Mouse (Mus musculus) natural killer cell, adult 2 months (primary cell): ENCODE results near the gene Hoxc4.

ENCODE experiments used
- DNase-seq, 2 experiments: peaks; one replicate each; pipeline ENCODE4 v3.0.0; 2022; ENCODE audit warnings: low spot score in 2 of 2

Gene Hoxc4

GRCm38 (mm10) chr15:102990461-102991397 is 28.0 kb upstream of the Hoxc4 start, which contains the start of gene Hoxc8:
Hoxc8 (plus strand) TSS chr15:102990607.
- no peak for DNase-seq

- DNase-seq = no peak
Measured at GRCm38 (mm10) chr15:102991782-102992181, 27.0 kb upstream of the Hoxc4 start.

- no peak for DNase-seq
Measured at GRCm38 (mm10) chr15:102992206-102992605, 26.5 kb upstream of the Hoxc4 start.

GRCm38 (mm10) chr15:102992863-102993262 is 25.9 kb upstream of the Hoxc4 start:
- DNase-seq = no peak

- DNase-seq = no peak
Measured at GRCm38 (mm10) chr15:102996548-102996947, 22.2 kb upstream of the Hoxc4 start.

GRCm38 (mm10) chr15:102997431-102997830 is 21.3 kb upstream of the Hoxc4 start:
- DNase-seq = no peak

GRCm38 (mm10) chr15:102997939-102998355 is 20.8 kb upstream of the Hoxc4 start, which contains the start of gene Hoxc6:
Hoxc6 (plus strand) TSS chr15:102998257.
- DNase-seq = no peak

- DNase-seq = no peak
Measured at GRCm38 (mm10) chr15:102998608-102999182, 20.0 kb upstream of the Hoxc4 start.

GRCm38 (mm10) chr15:102999183-102999831 is 19.4 kb upstream of the Hoxc4 start:
- peak; percentile 68 to 69 for DNase-seq

GRCm38 (mm10) chr15:102999955-103000354 is 18.8 kb upstream of the Hoxc4 start:
- peak in 1 of 2 experiments; percentile 44 for DNase-seq

GRCm38 (mm10) chr15:103000501-103000901 is 18.2 kb upstream of the Hoxc4 start:
- DNase-seq = no peak

- no peak for DNase-seq
Measured at GRCm38 (mm10) chr15:103001370-103001769, 17.4 kb upstream of the Hoxc4 start.

- no peak for DNase-seq
Measured at GRCm38 (mm10) chr15:103002156-103002555, 16.6 kb upstream of the Hoxc4 start.

- no peak for DNase-seq
Measured at GRCm38 (mm10) chr15:103002821-103003448, 15.8 kb upstream of the Hoxc4 start.

- DNase-seq = no peak
Measured at GRCm38 (mm10) chr15:103005308-103005707, 13.4 kb upstream of the Hoxc4 start.

- DNase-seq = no peak
Measured at GRCm38 (mm10) chr15:103005797-103006196, 12.9 kb upstream of the Hoxc4 start.

- no peak for DNase-seq
Measured at GRCm38 (mm10) chr15:103006326-103006725, 12.4 kb upstream of the Hoxc4 start.

- DNase-seq = no peak
Measured at GRCm38 (mm10) chr15:103009265-103010111, 9.2 kb upstream of the Hoxc4 start.

- DNase-seq = no peak
Measured at GRCm38 (mm10) chr15:103010112-103010846, 8.5 kb upstream of the Hoxc4 start.

- DNase-seq = no peak
Measured at GRCm38 (mm10) chr15:103010847-103011555, 7.7 kb upstream of the Hoxc4 start.
